Mouse (Mus musculus): Measurements from ENCODE around the gene Snrpf.

The Snrpf gene

GRCm38 (mm10) chr10:93538287-93538686 lies 51.2 kb downstream of the Snrpf start:
- no peak for DNase-seq (ENCODE audit: low read depth, low spot score)

Data from embryo, embryonic 11.5 days (tissue).